Mouse (Mus musculus): Measurements from ENCODE around the gene Rec8. TPM values are rescaled to one million over a fixed set of nuclear protein-coding genes. Genes with fewer than 3 reads are reported as not detected.

The Rec8 gene
- polyA plus RNA-seq, 1 experiment: 5.8 TPM

GRCm38 (mm10) chr14:55651528-55651927 lies 33.7 kb downstream of the Rec8 start:
- Histone ChIP-seq H3K27ac (ENCODE audit: insufficient read depth, low read length) (no peak overlapping the region), H3K4me1 (ENCODE audit: control insufficient read depth, insufficient read depth, low read length) (no peaks in the 10 kb centered on the region), H3K4me3 (ENCODE audit: insufficient read depth, low read length) (no peak overlapping the region)
- no peak for TF ChIP-seq CTCF (IDR thresholded peaks at IDR 0.05; ENCODE audit: extremely low read depth, insufficient read depth, low read length)
- no peak for TF ChIP-seq POLR2A (IDR thresholded peaks at IDR 0.05; ENCODE audit: extremely low read depth, insufficient read depth, low read length)

DNA sequence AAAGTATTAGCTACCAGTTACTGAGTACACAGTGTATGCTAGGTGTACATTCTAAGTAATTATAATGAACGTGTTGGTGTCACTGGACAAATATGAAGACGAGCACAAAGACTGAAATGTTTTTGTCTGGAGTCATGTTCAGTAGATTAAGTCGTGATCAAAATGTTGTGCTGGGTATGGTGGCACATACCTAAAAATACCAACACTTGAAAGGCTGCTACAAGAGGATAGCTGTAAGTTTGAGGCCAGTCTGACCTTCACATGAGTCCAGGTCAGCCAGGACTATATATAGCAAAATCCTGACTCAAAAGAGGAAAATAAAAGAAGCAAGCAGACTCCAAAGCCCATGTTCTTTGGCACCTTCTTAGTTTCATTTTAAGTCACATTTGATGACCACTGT lies 39.1 kb downstream of the Rec8 start:
- H3K4me3 ChIP-seq (ENCODE audit: insufficient read depth, low read length): no peak overlapping the region
- no peak overlapping the region for H3K27ac ChIP-seq (ENCODE audit: insufficient read depth, low read length)
- TF ChIP-seq POLR2A (IDR thresholded peaks at IDR 0.05; ENCODE audit: extremely low read depth, insufficient read depth, low read length) (no peak), CTCF (IDR thresholded peaks at IDR 0.05; ENCODE audit: extremely low read depth, insufficient read depth, low read length) (no peak)
- H3K4me1 ChIP-seq (ENCODE audit: control insufficient read depth, insufficient read depth, low read length): no peaks in the 10 kb centered on the region

GRCm38 (mm10) chr14:55658011-55658410 lies 40.2 kb downstream of the Rec8 start:
- TF ChIP-seq CTCF (IDR thresholded peaks at IDR 0.05; ENCODE audit: extremely low read depth, insufficient read depth, low read length) (no peak), POLR2A (IDR thresholded peaks at IDR 0.05; ENCODE audit: extremely low read depth, insufficient read depth, low read length) (no peak)
- H3K4me1 ChIP-seq (ENCODE audit: control insufficient read depth, insufficient read depth, low read length): no peaks in the 10 kb centered on the region
- no peak overlapping the region for H3K4me3 ChIP-seq (ENCODE audit: insufficient read depth, low read length)

DNA sequence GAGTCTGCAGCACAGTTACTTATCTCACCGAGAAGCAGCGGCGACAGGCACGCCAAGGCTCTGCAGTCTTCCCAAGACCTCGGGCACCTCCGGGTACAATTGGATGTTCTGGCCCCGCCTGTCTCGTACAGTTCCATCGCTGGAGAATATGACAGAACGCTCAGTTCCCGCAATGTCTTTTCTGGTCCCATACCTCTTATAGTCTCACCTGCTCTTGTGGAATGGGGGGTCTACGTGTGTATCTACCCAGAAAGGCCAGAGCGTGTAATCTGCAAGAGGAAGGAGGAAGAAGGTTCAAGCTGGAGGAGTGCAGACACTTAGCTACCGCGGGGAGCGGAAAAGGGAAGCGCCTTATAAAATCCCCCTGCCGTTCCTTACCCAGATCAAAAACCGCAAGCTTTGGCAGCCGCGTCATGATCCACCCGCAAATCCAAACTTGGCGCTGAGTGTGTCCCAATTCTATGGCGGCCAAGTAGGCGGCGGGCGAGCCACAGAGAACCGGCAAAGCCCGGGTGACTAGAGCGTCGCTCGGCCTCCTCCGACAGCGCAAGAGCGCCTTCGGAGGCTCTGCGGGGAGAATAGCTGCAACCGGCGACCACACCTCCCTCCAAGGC lies 42.2 kb downstream of the Rec8 start, which contains the start of gene Mdp1:
Gene Mdp1, minus strand, starts transcription at position 549 of the 614 bp plus-strand sequence.
- TF ChIP-seq POLR2A (IDR thresholded peaks at IDR 0.05; ENCODE audit: extremely low read depth, insufficient read depth, low read length) (peak; percentile 15; the same call in 1 of the 2 replicates), CTCF (IDR thresholded peaks at IDR 0.05; ENCODE audit: extremely low read depth, insufficient read depth, low read length) (peak; percentile 42)
- H3K4me3 ChIP-seq (ENCODE audit: insufficient read depth, low read length): peak within 1 kb of the TSS; percentile 88
- no peaks in the 10 kb centered on the region for H3K4me1 ChIP-seq (ENCODE audit: control insufficient read depth, insufficient read depth, low read length)
- peak within 1 kb of the TSS; percentile 54 for H3K27ac ChIP-seq (ENCODE audit: insufficient read depth, low read length)

More at GRCm38 (mm10) chr14:55658011-55658410, 40.2 kb downstream of the Rec8 start:
- no peak overlapping the region for H3K27ac ChIP-seq (ENCODE audit: insufficient read depth, low read length)

DNA sequence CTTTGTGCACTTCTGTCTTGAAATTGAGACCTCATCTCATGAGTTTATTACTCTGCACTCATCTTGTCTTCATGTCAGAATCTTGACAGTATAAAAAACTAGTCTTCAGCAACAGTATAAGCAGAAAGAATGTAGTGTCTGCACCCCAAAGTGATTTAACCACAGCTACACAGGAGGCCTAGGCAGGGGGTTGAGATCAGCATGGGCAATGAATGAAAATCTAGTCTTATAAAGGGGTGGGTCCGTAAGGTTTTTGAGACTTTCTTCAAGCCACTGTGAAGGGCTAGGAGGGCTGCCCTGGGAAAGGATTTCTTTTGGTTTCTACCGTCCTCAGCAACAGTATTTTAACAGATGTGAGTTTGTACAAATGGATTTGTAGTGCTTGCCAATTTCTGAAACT lies 42.8 kb downstream of the Rec8 start:
- no peak overlapping the region for H3K27ac ChIP-seq (ENCODE audit: insufficient read depth, low read length)
- no peak overlapping the region; the same call in 1 of the 2 replicates for H3K4me3 ChIP-seq (ENCODE audit: insufficient read depth, low read length)
- H3K4me1 ChIP-seq (ENCODE audit: control insufficient read depth, insufficient read depth, low read length): no peaks in the 10 kb centered on the region
- TF ChIP-seq CTCF (IDR thresholded peaks at IDR 0.05; ENCODE audit: extremely low read depth, insufficient read depth, low read length) (no peak), POLR2A (IDR thresholded peaks at IDR 0.05; ENCODE audit: extremely low read depth, insufficient read depth, low read length) (no peak)

GRCm38 (mm10) chr14:55671486-55671832 lies 53.6 kb downstream of the Rec8 start:
- H3K4me3 ChIP-seq (ENCODE audit: insufficient read depth, low read length): peak overlapping the region; percentile 69
- no peak for TF ChIP-seq POLR2A (IDR thresholded peaks at IDR 0.05; ENCODE audit: extremely low read depth, insufficient read depth, low read length)
- no peak for TF ChIP-seq CTCF (IDR thresholded peaks at IDR 0.05; ENCODE audit: extremely low read depth, insufficient read depth, low read length)
- H3K27ac ChIP-seq (ENCODE audit: insufficient read depth, low read length): 0 out of 2 replicates have a peak overlapping the region, but pooled peaks have one; percentile 72
- 0 out of 2 replicates have a peak, but pooled peaks cover 4% of the 10 kb centered on the region for H3K4me1 ChIP-seq (ENCODE audit: control insufficient read depth, insufficient read depth, low read length)

GRCm38 (mm10) chr14:55671833-55672740 lies 54.2 kb downstream of the Rec8 start, which contains the start of the genes Gmpr2 and Nedd8:
Gmpr2 (plus strand) TSS chr14:55671941.
Nedd8 (minus strand) TSS chr14:55672124.
- peak within 1 kb of the TSS; percentile 72; the same call in 1 of the 2 replicates for H3K27ac ChIP-seq (ENCODE audit: insufficient read depth, low read length)
- H3K4me1 ChIP-seq (ENCODE audit: control insufficient read depth, insufficient read depth, low read length): 0 out of 2 replicates have a peak, but pooled peaks cover 4% of the 10 kb centered on the region
- TF ChIP-seq POLR2A (IDR thresholded peaks at IDR 0.05; ENCODE audit: extremely low read depth, insufficient read depth, low read length) (peak; percentile 70), CTCF (IDR thresholded peaks at IDR 0.05; ENCODE audit: extremely low read depth, insufficient read depth, low read length) (no peak)
- H3K4me3 ChIP-seq (ENCODE audit: insufficient read depth, low read length): peak within 1 kb of the TSS; percentile 69

- Histone ChIP-seq H3K27ac (ENCODE audit: insufficient read depth, low read length) (no peak overlapping the region), H3K4me1 (ENCODE audit: control insufficient read depth, insufficient read depth, low read length) (0 out of 2 replicates have a peak, but pooled peaks cover 4% of the 10 kb centered on the region), H3K4me3 (ENCODE audit: insufficient read depth, low read length) (peak overlapping the region; percentile 69; the same call in 1 of the 2 replicates)
- TF ChIP-seq POLR2A (IDR thresholded peaks at IDR 0.05; ENCODE audit: extremely low read depth, insufficient read depth, low read length): no peak
- no peak for TF ChIP-seq CTCF (IDR thresholded peaks at IDR 0.05; ENCODE audit: extremely low read depth, insufficient read depth, low read length)
These were observed 54.9 kb downstream of the Rec8 start for GRCm38 (mm10) chr14:55672741-55673060.

Other genes with a start within 250 kb of the Rec8 start
- 14.3 and 16.0 TPM in 2 replicates for gene Dhrs4, start 139.3 kb upstream of the Rec8 start, polyA plus RNA-seq (2012; rRNA removed)
- gene Carmil3, start 127.4 kb upstream of the Rec8 start, polyA plus RNA-seq (2012; rRNA removed): 56.0 and 63.7 TPM in 2 replicates
- gene Cpne6, start 107.6 kb upstream of the Rec8 start, polyA plus RNA-seq (2012; rRNA removed): 195 and 268 TPM in 2 replicates
- 0.21 and 0.66 TPM in 2 replicates for gene Nrl, start 93.1 kb upstream of the Rec8 start, polyA plus RNA-seq (2012; rRNA removed)
- 27.2 and 35.7 TPM in 2 replicates for gene Pck2, start 77.8 kb upstream of the Rec8 start, polyA plus RNA-seq (2012; rRNA removed)
- 94.6 and 110 TPM in 2 replicates for gene Dcaf11, start 58.0 kb upstream of the Rec8 start, polyA plus RNA-seq (2012; rRNA removed)
- gene A730061H03Rik, start 57.6 kb upstream of the Rec8 start, polyA plus RNA-seq (2012; rRNA removed): 0.86 and 1.7 TPM in 2 replicates
- not detected in 2 replicates for gene Fitm1, start 42.4 kb upstream of the Rec8 start, polyA plus RNA-seq (2012; rRNA removed)
- 50.2 and 61.4 TPM in 2 replicates for gene Psme1, start 39.9 kb upstream of the Rec8 start, polyA plus RNA-seq (2012; rRNA removed)
- 51.9 and 55.3 TPM in 2 replicates for gene Emc9, start 32.7 kb upstream of the Rec8 start, polyA plus RNA-seq (2012; rRNA removed)
- gene Psme2, start 26.9 kb upstream of the Rec8 start, polyA plus RNA-seq (2012; rRNA removed): 37.3 and 44.5 TPM in 2 replicates
- 22.5 and 24.7 TPM in 2 replicates for gene Rnf31, start 26.3 kb upstream of the Rec8 start, polyA plus RNA-seq (2012; rRNA removed)
- gene Irf9, start 14.5 kb upstream of the Rec8 start, polyA plus RNA-seq (2012; rRNA removed): 18.2 and 21.2 TPM in 2 replicates
- 152 and 165 TPM in 2 replicates for gene Ipo4, start 17.9 kb downstream of the Rec8 start, polyA plus RNA-seq (2012; rRNA removed)
- gene Gm49378, start 19.9 kb downstream of the Rec8 start, polyA plus RNA-seq (2012; rRNA removed): 6.5 and 6.6 TPM in 2 replicates
- 30.8 and 33.7 TPM in 2 replicates for gene Tm9sf1, start 25.8 kb downstream of the Rec8 start, polyA plus RNA-seq (2012; rRNA removed)
- gene Tssk4, start 32.1 kb downstream of the Rec8 start, polyA plus RNA-seq (2012; rRNA removed): 0.79 and 1.0 TPM in 2 replicates
- 46.8 and 47.9 TPM in 2 replicates for gene Mdp1, start 42.5 kb downstream of the Rec8 start, polyA plus RNA-seq (2012; rRNA removed)
- 31.4 and 35.1 TPM in 2 replicates for gene Gmpr2, start 53.9 kb downstream of the Rec8 start, polyA plus RNA-seq (2012; rRNA removed)
- gene Nedd8, start 54.1 kb downstream of the Rec8 start, polyA plus RNA-seq (2012; rRNA removed): 346 and 353 TPM in 2 replicates
- gene Tinf2, start 63.8 kb downstream of the Rec8 start, polyA plus RNA-seq (2012; rRNA removed): 16.1 and 18.7 TPM in 2 replicates
- gene Tgm1, start 95.9 kb downstream of the Rec8 start, polyA plus RNA-seq (2012; rRNA removed): 0.04 and 0.08 TPM in 2 replicates
- gene Rabggta, start 104.2 kb downstream of the Rec8 start, polyA plus RNA-seq (2012; rRNA removed): 64.7 and 67.9 TPM in 2 replicates
- 117 TPM in 2 replicates for gene Dhrs1, start 127.7 kb downstream of the Rec8 start, polyA plus RNA-seq (2012; rRNA removed)
- 9.1 and 9.2 TPM in 2 replicates for gene Nop9, start 127.7 kb downstream of the Rec8 start, polyA plus RNA-seq (2012; rRNA removed)
- 16.9 and 18.2 TPM in 2 replicates for gene Cideb, start 140.4 kb downstream of the Rec8 start, polyA plus RNA-seq (2012; rRNA removed)
- gene Ltb4r2, start 143.4 kb downstream of the Rec8 start, polyA plus RNA-seq (2012; rRNA removed): 0.15 and 0.17 TPM in 2 replicates
- gene Ltb4r1, start 147.9 kb downstream of the Rec8 start, polyA plus RNA-seq (2012; rRNA removed): 0.25 and 0.45 TPM in 2 replicates
- 3.4 and 4.4 TPM in 2 replicates for gene Adcy4, start 166.1 kb downstream of the Rec8 start, polyA plus RNA-seq (2012; rRNA removed)
- gene Ripk3, start 170.8 kb downstream of the Rec8 start, polyA plus RNA-seq (2012; rRNA removed): 0.66 and 1.0 TPM in 2 replicates
- gene Nfatc4, start 205.1 kb downstream of the Rec8 start, polyA plus RNA-seq (2012; rRNA removed): 1.8 and 2.0 TPM in 2 replicates
- gene Nynrin, start 236.0 kb downstream of the Rec8 start, polyA plus RNA-seq (2012; rRNA removed): 2.6 and 2.8 TPM in 2 replicates

All from cortical plate, adult 2 months (tissue).